Mouse (Mus musculus): ENCODE measurements around the gene Brca2. TPM values are rescaled to one million over a fixed set of nuclear protein-coding genes. Genes with fewer than 3 reads are reported as not detected.

Gene Brca2
- polyA plus RNA-seq, 1 experiment from 2014 or later = 11.8 TPM

GRCm38 (mm10) chr5:150574403-150574802 is 52.0 kb downstream of the Brca2 start:
- ATAC-seq = no peak
- H3K27ac ChIP-seq (ENCODE audit: low read depth, low read length) = no peak overlapping the region

GRCm38 (mm10) chr5:150574885-150575284 is 52.5 kb downstream of the Brca2 start:
- Histone ChIP-seq H3K27me3 (replicated peaks; ENCODE audit: control insufficient read depth, insufficient read depth, low read length) (no peaks in the 10 kb centered on the region), H3K36me3 (ENCODE audit: control insufficient read depth, insufficient read depth, low read length) (peaks cover 27% of the 10 kb centered on the region), H3K27ac (ENCODE audit: low read depth, low read length) (no peak overlapping the region), H3K9ac (ENCODE audit: low read length) (no peak overlapping the region), H3K9me3 (replicated peaks; ENCODE audit: control insufficient read depth, low read length) (no peaks in the 10 kb centered on the region), H3K4me1 (ENCODE audit: control insufficient read depth, insufficient read depth, low read length) (no peaks in the 10 kb centered on the region), H3K4me3 (ENCODE audit: low read depth, low read length) (no peak overlapping the region), H3K4me2 (ENCODE audit: low read length) (no peak overlapping the region)
- WGBS = 79% methylated on average over 5 of the region's 5 CpGs
- no peak for ATAC-seq
- DNase-seq (ENCODE audit: low spot score) = no peak

More at GRCm38 (mm10) chr5:150574403-150574802, 52.0 kb downstream of the Brca2 start:
- DNase-seq (ENCODE audit: low spot score) = no peak
- Histone ChIP-seq H3K4me3 (ENCODE audit: low read depth, low read length) (no peak overlapping the region), H3K4me1 (ENCODE audit: control insufficient read depth, insufficient read depth, low read length) (no peaks in the 10 kb centered on the region), H3K36me3 (ENCODE audit: control insufficient read depth, insufficient read depth, low read length) (peaks cover 27% of the 10 kb centered on the region), H3K9me3 (replicated peaks; ENCODE audit: control insufficient read depth, low read length) (no peaks in the 10 kb centered on the region), H3K4me2 (ENCODE audit: low read length) (no peak overlapping the region), H3K27me3 (replicated peaks; ENCODE audit: control insufficient read depth, insufficient read depth, low read length) (no peaks in the 10 kb centered on the region), H3K9ac (ENCODE audit: low read length) (no peak overlapping the region)
- 92% methylated on average over 3 of the region's 3 CpGs for WGBS

- no peak for ATAC-seq
These were observed 54.4 kb downstream of the Brca2 start for GRCm38 (mm10) chr5:150576832-150577231.

DNA sequence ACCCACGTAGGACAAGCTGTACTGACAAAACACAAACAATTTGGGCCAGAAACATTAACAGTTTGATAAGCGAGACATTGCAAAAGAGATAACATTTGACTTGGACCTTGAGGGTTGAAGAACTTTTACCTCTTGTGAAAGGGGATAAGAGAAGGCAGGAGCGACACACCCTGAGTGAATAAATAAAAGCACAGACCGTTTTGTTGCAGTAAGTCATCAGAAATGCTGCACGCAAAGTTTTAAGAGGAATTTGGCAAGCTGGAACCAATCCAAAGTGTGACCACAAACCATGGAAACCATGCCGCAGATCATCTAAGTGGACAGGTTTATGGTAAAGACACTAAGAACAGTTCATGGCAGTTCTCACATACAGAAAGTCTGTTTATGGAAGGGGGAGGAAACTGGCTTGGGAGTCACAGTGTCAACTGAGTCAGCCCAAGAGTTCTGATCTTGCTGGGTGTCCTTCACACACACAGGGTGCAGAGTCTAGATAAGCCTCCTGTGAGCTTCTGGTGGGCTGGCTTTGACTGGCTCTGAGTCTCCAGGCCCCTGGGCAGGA is 56.3 kb downstream of the Brca2 start:
- 85% methylated on average over 6 of the region's 6 CpGs for WGBS
- no peaks in the 10 kb centered on the region for H3K9me3 ChIP-seq (replicated peaks; ENCODE audit: control insufficient read depth, low read length)
- H3K36me3 ChIP-seq (ENCODE audit: control insufficient read depth, insufficient read depth, low read length) = no peaks in the 10 kb centered on the region
- H3K4me1 ChIP-seq (ENCODE audit: control insufficient read depth, insufficient read depth, low read length) = no peaks in the 10 kb centered on the region
- ATAC-seq (no peak), DNase-seq (ENCODE audit: low spot score) (no peak)
- H3K27ac ChIP-seq (ENCODE audit: low read depth, low read length) = no peak overlapping the region
- H3K4me3 ChIP-seq (ENCODE audit: low read depth, low read length) = no peak overlapping the region
- no peak overlapping the region for H3K9ac ChIP-seq (ENCODE audit: low read length)
- no peaks in the 10 kb centered on the region for H3K27me3 ChIP-seq (replicated peaks; ENCODE audit: control insufficient read depth, insufficient read depth, low read length)
- H3K4me2 ChIP-seq (ENCODE audit: low read length) = no peak overlapping the region

More at GRCm38 (mm10) chr5:150576832-150577231, 54.4 kb downstream of the Brca2 start:
- Histone ChIP-seq H3K4me3 (ENCODE audit: low read depth, low read length) (no peak overlapping the region), H3K4me2 (ENCODE audit: low read length) (no peak overlapping the region), H3K9me3 (replicated peaks; ENCODE audit: control insufficient read depth, low read length) (no peaks in the 10 kb centered on the region), H3K9ac (ENCODE audit: low read length) (no peak overlapping the region), H3K27ac (ENCODE audit: low read depth, low read length) (no peak overlapping the region), H3K27me3 (replicated peaks; ENCODE audit: control insufficient read depth, insufficient read depth, low read length) (no peaks in the 10 kb centered on the region), H3K36me3 (ENCODE audit: control insufficient read depth, insufficient read depth, low read length) (peaks cover 17% of the 10 kb centered on the region), H3K4me1 (ENCODE audit: control insufficient read depth, insufficient read depth, low read length) (no peaks in the 10 kb centered on the region)
- 89% methylated on average over 11 of the region's 11 CpGs for WGBS
- DNase-seq (ENCODE audit: low spot score) = no peak

DNA sequence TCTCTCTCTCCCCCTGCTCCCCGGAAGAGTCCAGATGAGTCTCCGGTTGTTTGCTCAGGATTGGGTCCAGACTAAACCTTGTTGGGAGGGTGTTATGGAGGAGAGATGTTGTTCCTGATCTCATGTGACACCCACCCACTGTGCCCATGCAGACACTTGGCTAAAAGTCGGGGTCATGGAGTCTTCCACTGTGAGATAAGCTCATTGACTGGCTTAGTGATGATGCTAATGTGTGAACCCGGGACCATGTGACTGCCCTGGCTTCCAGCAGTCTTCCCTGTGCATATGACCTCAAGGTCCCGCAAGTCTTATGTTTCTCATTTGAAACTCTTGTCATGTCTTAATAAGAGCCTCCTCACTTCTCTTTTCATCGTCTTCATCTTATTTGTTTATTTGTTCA is 58.8 kb downstream of the Brca2 start:
- Histone ChIP-seq H3K27me3 (replicated peaks; ENCODE audit: control insufficient read depth, insufficient read depth, low read length) (no peaks in the 10 kb centered on the region), H3K4me1 (ENCODE audit: control insufficient read depth, insufficient read depth, low read length) (no peaks in the 10 kb centered on the region), H3K4me3 (ENCODE audit: low read depth, low read length) (no peak overlapping the region), H3K36me3 (ENCODE audit: control insufficient read depth, insufficient read depth, low read length) (no peaks in the 10 kb centered on the region), H3K27ac (ENCODE audit: low read depth, low read length) (no peak overlapping the region), H3K9me3 (replicated peaks; ENCODE audit: control insufficient read depth, low read length) (no peaks in the 10 kb centered on the region), H3K4me2 (ENCODE audit: low read length) (no peak overlapping the region), H3K9ac (ENCODE audit: low read length) (no peak overlapping the region)
- WGBS = 81% methylated on average over 6 of the region's 6 CpGs
- DNase-seq (ENCODE audit: low spot score) = no peak
- no peak for ATAC-seq

GRCm38 (mm10) chr5:150583181-150583580 is 60.8 kb downstream of the Brca2 start:
- Histone ChIP-seq H3K36me3 (ENCODE audit: control insufficient read depth, insufficient read depth, low read length) (no peaks in the 10 kb centered on the region), H3K4me3 (ENCODE audit: low read depth, low read length) (no peak overlapping the region), H3K27ac (ENCODE audit: low read depth, low read length) (no peak overlapping the region), H3K9me3 (replicated peaks; ENCODE audit: control insufficient read depth, low read length) (no peaks in the 10 kb centered on the region), H3K4me2 (ENCODE audit: low read length) (no peak overlapping the region), H3K27me3 (replicated peaks; ENCODE audit: control insufficient read depth, insufficient read depth, low read length) (no peaks in the 10 kb centered on the region), H3K9ac (ENCODE audit: low read length) (no peak overlapping the region), H3K4me1 (ENCODE audit: control insufficient read depth, insufficient read depth, low read length) (no peaks in the 10 kb centered on the region)
- WGBS = 84% methylated on average over 5 of the region's 5 CpGs
- DNase-seq (ENCODE audit: low spot score) (no peak), ATAC-seq (no peak)

DNA sequence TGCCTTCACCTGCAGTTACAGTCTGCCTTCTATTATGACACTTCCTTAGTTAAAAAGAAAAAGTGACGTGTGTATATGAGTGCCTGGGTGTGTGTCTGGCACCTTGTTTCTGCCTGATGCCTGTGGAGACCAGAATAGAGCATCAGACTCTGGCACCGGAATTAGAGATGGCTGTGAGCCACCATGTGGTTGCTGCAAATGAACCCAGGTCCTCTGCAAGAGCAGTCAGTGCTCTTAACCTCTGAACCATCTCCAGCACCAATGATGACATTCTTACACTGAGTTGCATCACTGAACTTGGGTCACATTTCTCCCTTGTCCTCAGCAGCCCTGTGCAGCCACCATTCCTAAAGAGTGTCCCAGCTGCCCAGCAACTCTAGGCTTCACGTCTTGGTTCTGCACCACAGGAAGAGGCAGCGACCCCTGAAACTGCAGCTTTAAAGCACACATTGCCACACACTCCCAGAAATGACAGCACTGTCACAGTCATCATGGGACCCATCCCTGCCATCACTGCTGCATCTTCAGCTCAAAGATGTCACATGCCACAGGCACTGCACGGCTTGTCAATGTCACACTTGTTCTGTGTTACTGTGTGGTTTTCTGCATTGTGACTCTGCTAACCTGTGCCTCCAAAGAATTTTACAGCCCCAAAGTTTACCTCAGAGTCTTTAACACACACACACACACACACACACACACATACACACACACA is 61.3 kb downstream of the Brca2 start:
- Histone ChIP-seq H3K4me3 (ENCODE audit: low read depth, low read length) (no peak overlapping the region), H3K4me2 (ENCODE audit: low read length) (no peak overlapping the region), H3K27me3 (replicated peaks; ENCODE audit: control insufficient read depth, insufficient read depth, low read length) (no peaks in the 10 kb centered on the region), H3K36me3 (ENCODE audit: control insufficient read depth, insufficient read depth, low read length) (no peaks in the 10 kb centered on the region), H3K27ac (ENCODE audit: low read depth, low read length) (no peak overlapping the region), H3K9ac (ENCODE audit: low read length) (no peak overlapping the region), H3K4me1 (ENCODE audit: control insufficient read depth, insufficient read depth, low read length) (no peaks in the 10 kb centered on the region), H3K9me3 (replicated peaks; ENCODE audit: control insufficient read depth, low read length) (no peaks in the 10 kb centered on the region)
- DNase-seq (ENCODE audit: low spot score) (no peak), ATAC-seq (no peak)
- 81% methylated on average over 5 of the region's 5 CpGs for WGBS

GRCm38 (mm10) chr5:150584337-150584729 is 61.9 kb downstream of the Brca2 start:
- no peak overlapping the region for H3K4me3 ChIP-seq (ENCODE audit: low read depth, low read length)
- H3K9me3 ChIP-seq (replicated peaks; ENCODE audit: control insufficient read depth, low read length) = no peaks in the 10 kb centered on the region
- no peak overlapping the region for H3K9ac ChIP-seq (ENCODE audit: low read length)
- no peak overlapping the region for H3K4me2 ChIP-seq (ENCODE audit: low read length)
- H3K27ac ChIP-seq (ENCODE audit: low read depth, low read length) = no peak overlapping the region
- ATAC-seq = no peak
- 47% methylated on average over 6 of the region's 6 CpGs for WGBS
- no peaks in the 10 kb centered on the region for H3K36me3 ChIP-seq (ENCODE audit: control insufficient read depth, insufficient read depth, low read length)
- no peak for DNase-seq (ENCODE audit: low spot score)
- no peaks in the 10 kb centered on the region for H3K4me1 ChIP-seq (ENCODE audit: control insufficient read depth, insufficient read depth, low read length)
- no peaks in the 10 kb centered on the region for H3K27me3 ChIP-seq (replicated peaks; ENCODE audit: control insufficient read depth, insufficient read depth, low read length)

- H3K4me2 ChIP-seq (ENCODE audit: low read length) = no peak overlapping the region
- no peaks in the 10 kb centered on the region for H3K9me3 ChIP-seq (replicated peaks; ENCODE audit: control insufficient read depth, low read length)
- H3K9ac ChIP-seq (ENCODE audit: low read length) = no peak overlapping the region
- ATAC-seq (no peak), DNase-seq (ENCODE audit: low spot score) (no peak)
- 0 out of 2 replicates have a peak, but pooled peaks cover 3% of the 10 kb centered on the region for H3K27me3 ChIP-seq (replicated peaks; ENCODE audit: control insufficient read depth, insufficient read depth, low read length)
- peaks cover 2% of the 10 kb centered on the region for H3K4me1 ChIP-seq (ENCODE audit: control insufficient read depth, insufficient read depth, low read length)
- H3K27ac ChIP-seq (ENCODE audit: low read depth, low read length) = no peak overlapping the region
- H3K36me3 ChIP-seq (ENCODE audit: control insufficient read depth, insufficient read depth, low read length) = no peaks in the 10 kb centered on the region
- WGBS = 84% methylated on average over 2 of the region's 2 CpGs
- no peak overlapping the region for H3K4me3 ChIP-seq (ENCODE audit: low read depth, low read length)
These were observed 67.5 kb downstream of the Brca2 start for GRCm38 (mm10) chr5:150589945-150590344.

Measured in forebrain, embryonic 14.5 days (tissue).